Mouse (Mus musculus) WW6 (cell line): ENCODE measurements around the gene Rpap1.
"Not testable (repeated sequence)": the region's sequence is repeated elsewhere in the genome, so short reads cannot be mapped to it uniquely, and the experiment has no call there.

Experiments used
- DNase-seq: peaks from one replicate; pipeline ENCODE4 v3.0.0-alpha.2; 2013; ENCODE audit warnings: low read depth, low spot score

Gene Rpap1

GRCm38 (mm10) chr2:119741581-119742411, 45.5 kb downstream of the Rpap1 start, which contains the start of gene Itpka:
Gene Itpka (plus strand): TSS chr2:119742337.
- DNase-seq: peak; percentile 65

GRCm38 (mm10) chr2:119740567-119740966, 46.8 kb downstream of the Rpap1 start:
- DNase-seq: no peak

- no peak for DNase-seq
Measured at GRCm38 (mm10) chr2:119737124-119737523, 50.2 kb downstream of the Rpap1 start.

DNA sequence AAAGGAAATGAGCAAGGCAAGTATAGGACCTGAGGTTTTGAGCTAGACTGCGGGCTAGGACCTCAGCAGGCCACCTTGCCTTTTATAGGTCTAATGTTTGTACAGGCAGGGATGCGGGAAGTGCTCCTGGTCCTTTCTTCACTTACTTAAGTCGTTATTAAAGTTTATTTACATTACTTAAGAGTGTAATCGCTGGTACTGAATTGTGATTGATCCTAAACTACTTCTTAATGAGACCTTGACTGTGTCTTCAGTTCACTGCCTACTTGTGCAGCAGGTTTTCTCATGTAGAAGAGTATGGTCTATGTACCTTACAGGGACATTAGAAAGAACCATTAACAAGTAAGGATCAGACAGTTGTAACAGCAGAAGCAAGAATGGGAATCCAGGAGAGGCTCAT, 56.6 kb downstream of the Rpap1 start:
- no peak for DNase-seq

DNA sequence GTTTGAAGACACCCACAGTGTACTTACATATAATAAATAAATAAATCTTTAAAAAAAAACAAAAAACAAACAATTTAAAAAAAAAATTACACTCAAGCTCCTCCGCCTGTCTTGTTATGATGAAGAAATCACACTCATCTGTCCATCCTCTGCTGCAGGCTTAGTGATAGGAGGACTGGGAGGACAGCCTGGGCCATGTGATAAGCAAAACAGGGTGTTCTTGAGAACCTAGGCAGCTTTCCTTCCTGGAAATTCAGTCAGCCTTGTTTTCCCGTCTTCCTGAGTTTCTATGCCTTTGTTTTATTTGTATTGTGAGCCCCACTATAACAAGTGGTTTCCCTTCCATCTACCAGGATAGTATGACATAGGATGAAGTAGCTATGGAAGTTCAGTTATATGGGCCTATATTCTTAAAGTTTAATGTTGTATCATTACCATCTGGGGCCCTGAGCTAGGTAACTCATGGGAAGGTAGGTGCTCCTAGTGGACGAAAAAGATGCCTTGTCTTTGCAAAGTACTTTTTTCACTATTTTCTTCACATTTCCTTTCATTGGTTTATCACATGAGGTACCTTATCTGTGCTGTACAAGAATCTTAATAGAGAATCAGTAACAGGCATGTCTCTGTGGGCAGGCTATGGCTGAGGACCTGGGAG, 59.4 kb downstream of the Rpap1 start:
- DNase-seq: no peak

- no peak for DNase-seq
Measured at GRCm38 (mm10) chr2:119721070-119721469, 66.3 kb downstream of the Rpap1 start.

- not testable (repeated sequence) for DNase-seq
Measured at GRCm38 (mm10) chr2:119715868-119716267, 71.5 kb downstream of the Rpap1 start.
